Mouse (Mus musculus) heart, embryonic 12.5 days (tissue): ENCODE data around the gene Arhgap44. TPM values are rescaled to one million over a fixed set of nuclear protein-coding genes. Genes with fewer than 3 reads are reported as not detected.

Experiments
- ATAC-seq: fragments of 200-750 bp; cut with Nextera tagmentation; 2 replicates; pipeline ENCODE4 v1.8.0; 2017; ENCODE audit warnings: moderate TSS enrichment, moderate library complexity; ENCODE audit not compliant: insufficient number of reproducible peaks, low FRiP score
- H3K27ac ChIP-seq: fragments of 300-500 bp; sonication (generic); 2 replicates; pipeline ENCODE4 v1.5.1; 2016; ENCODE audit warnings: mild to moderate bottlenecking, moderate library complexity; ENCODE audit not compliant: poor library complexity, severe bottlenecking
- H3K27me3 ChIP-seq: fragments of 300-500 bp; sonication (generic); replicated peaks from 2 replicates; pipeline ENCODE4 v1.6.1; 2016; ENCODE audit warnings: mild to moderate bottlenecking, moderate library complexity
- H3K36me3 ChIP-seq: fragments of 300-500 bp; sonication (generic); 2 replicates; pipeline ENCODE4 v1.6.1; 2016; ENCODE audit warnings: mild to moderate bottlenecking, moderate library complexity
- H3K4me1 ChIP-seq: fragments of 300-500 bp; sonication (generic); replicated peaks from 2 replicates; pipeline ENCODE4 v1.6.1; 2016; ENCODE audit warnings: mild to moderate bottlenecking
- H3K4me2 ChIP-seq: fragments of 300-500 bp; sonication (generic); 2 replicates; pipeline ENCODE4 v1.6.1; 2016; ENCODE audit warnings: mild to moderate bottlenecking, moderate library complexity
- H3K4me3 ChIP-seq: fragments of 300-500 bp; sonication (generic); 2 replicates; pipeline ENCODE4 v1.5.1; 2016; ENCODE audit warnings: mild to moderate bottlenecking
- H3K9ac ChIP-seq: fragments of 300-500 bp; sonication (generic); 2 replicates; pipeline ENCODE4 v1.6.1; 2016; ENCODE audit warnings: mild to moderate bottlenecking, moderate library complexity
- H3K9me3 ChIP-seq: fragments of 300-500 bp; sonication (generic); replicated peaks from 2 replicates; pipeline ENCODE4 v1.6.1; 2016; ENCODE audit warnings: mild to moderate bottlenecking, moderate library complexity
- WGBS: fragments of 180-500 bp; shearing (Covaris S2); methylation state at CpG from one replicate; pipeline ENCODE4 v1.1.7; 2016; 5-methylcytosine and 5-hydroxymethylcytosine counted together
- polyA plus RNA-seq: library from polyadenylated mRNA; unstranded; fragments of >200 nt; fragmentation: Nextera tagmentation; extraction: Ambion mirVana; gene quantifications from 2 replicates; pipeline ENCODE4 v1.2.1, GENCODE M21; 2016

Arhgap44 gene
- polyA plus RNA-seq, 1 experiment from 2014 or later: 13.3 TPM

- H3K9ac ChIP-seq: no peak overlapping the region
- 19% methylated on average over 5 of the region's 5 CpGs for WGBS
- ATAC-seq: no peak
Measured at GRCm38 (mm10) chr11:65088451-65089222, 74.1 kb downstream of the Arhgap44 start.

DNA sequence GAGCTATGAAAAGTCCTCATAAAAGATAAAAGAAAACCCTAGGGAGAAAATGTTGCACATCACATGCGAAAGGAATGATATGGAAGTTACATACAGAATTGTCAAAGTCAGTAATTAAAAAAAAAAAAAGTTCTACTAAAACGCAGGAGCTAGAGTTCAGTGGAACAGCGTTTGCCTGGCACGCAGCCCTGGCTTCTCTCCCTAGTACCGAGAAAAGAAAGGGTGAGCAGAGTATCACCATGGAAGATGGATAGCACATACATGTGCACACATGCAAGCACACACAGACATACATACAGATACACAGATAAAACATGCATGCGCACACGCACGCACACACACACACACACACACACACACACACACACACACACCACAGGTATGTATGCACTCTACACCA, 82.0 kb downstream of the Arhgap44 start:
- Histone ChIP-seq H3K9ac (no peak overlapping the region), H3K27me3 (no peaks in the 10 kb centered on the region), H3K36me3 (no peaks in the 10 kb centered on the region), H3K4me2 (no peak overlapping the region), H3K4me3 (no peak overlapping the region), H3K27ac (no peak overlapping the region), H3K9me3 (no peaks in the 10 kb centered on the region), H3K4me1 (0 out of 2 replicates have a peak, but pooled peaks cover 4% of the 10 kb centered on the region)
- ATAC-seq: no peak
- WGBS: 91% methylated on average over 8 of the region's 8 CpGs

More at GRCm38 (mm10) chr11:65088451-65089222, 74.1 kb downstream of the Arhgap44 start:
- Histone ChIP-seq H3K27ac (no peak overlapping the region), H3K9me3 (peaks cover 4% of the 10 kb centered on the region; the same call in 1 of the 2 replicates), H3K36me3 (peaks cover 6% of the 10 kb centered on the region; the same call in 1 of the 2 replicates), H3K4me2 (no peak overlapping the region), H3K27me3 (no peaks in the 10 kb centered on the region), H3K4me3 (no peak overlapping the region), H3K4me1 (peaks cover 26% of the 10 kb centered on the region)

- Histone ChIP-seq H3K27ac (no peak overlapping the region), H3K4me1 (0 out of 2 replicates have a peak, but pooled peaks cover 4% of the 10 kb centered on the region), H3K9me3 (no peaks in the 10 kb centered on the region), H3K27me3 (no peaks in the 10 kb centered on the region), H3K9ac (no peak overlapping the region), H3K36me3 (no peaks in the 10 kb centered on the region), H3K4me2 (no peak overlapping the region), H3K4me3 (no peak overlapping the region)
- WGBS: 87% methylated on average over 3 of the region's 3 CpGs
- ATAC-seq: no peak
Measured at GRCm38 (mm10) chr11:65080274-65080673, 82.5 kb downstream of the Arhgap44 start.

- Histone ChIP-seq H3K4me3 (no peak overlapping the region), H3K27ac (peak overlapping the region; percentile 65), H3K4me1 (peaks cover 20% of the 10 kb centered on the region), H3K9ac (no peak overlapping the region), H3K4me2 (no peak overlapping the region), H3K36me3 (peaks cover 15% of the 10 kb centered on the region), H3K9me3 (no peaks in the 10 kb centered on the region), H3K27me3 (no peaks in the 10 kb centered on the region)
- ATAC-seq: no peak
- 56% methylated on average over 5 of the region's 5 CpGs for WGBS
Measured at GRCm38 (mm10) chr11:65069609-65070008, 93.2 kb downstream of the Arhgap44 start.

DNA sequence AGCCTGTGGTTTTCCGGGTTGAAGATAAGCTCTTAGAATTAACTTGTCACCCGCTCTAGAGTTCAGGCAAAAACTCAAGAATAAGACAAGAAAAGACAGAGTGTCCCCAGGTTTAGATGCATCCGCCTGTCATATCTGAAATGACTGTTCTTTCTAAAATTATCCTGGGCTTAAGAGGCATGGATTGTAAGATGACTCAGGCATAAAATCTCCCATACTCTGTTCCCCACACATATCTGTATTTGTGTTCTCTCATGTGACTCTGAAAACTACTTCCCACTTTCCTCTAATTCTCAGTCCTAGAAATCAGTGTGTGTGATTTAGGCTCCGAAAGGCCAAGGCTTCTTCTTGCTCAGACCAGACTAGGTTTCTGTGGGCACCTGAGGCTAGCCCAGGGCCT, 93.7 kb downstream of the Arhgap44 start:
- H3K27ac ChIP-seq: peak overlapping the region; percentile 65
- no peak for ATAC-seq

GRCm38 (mm10) chr11:65065201-65065600, 97.6 kb downstream of the Arhgap44 start:
- ATAC-seq: no peak
- Histone ChIP-seq H3K9ac (no peak overlapping the region), H3K4me2 (no peak overlapping the region), H3K27ac (no peak overlapping the region), H3K27me3 (no peaks in the 10 kb centered on the region), H3K4me3 (no peak overlapping the region), H3K4me1 (peaks cover 18% of the 10 kb centered on the region), H3K36me3 (peaks cover 3% of the 10 kb centered on the region; the same call in 1 of the 2 replicates), H3K9me3 (no peaks in the 10 kb centered on the region)
- WGBS: 86% methylated on average over 13 of the region's 13 CpGs

More for the DNA sequence above, 93.7 kb downstream of the Arhgap44 start:
- no peaks in the 10 kb centered on the region for H3K27me3 ChIP-seq
- H3K36me3 ChIP-seq: peaks cover 12% of the 10 kb centered on the region
- 63% methylated on average over 4 of the region's 4 CpGs for WGBS
- no peak overlapping the region for H3K9ac ChIP-seq
- no peaks in the 10 kb centered on the region for H3K9me3 ChIP-seq
- no peak overlapping the region for H3K4me3 ChIP-seq
- H3K4me2 ChIP-seq: no peak overlapping the region
- H3K4me1 ChIP-seq: peaks cover 20% of the 10 kb centered on the region

DNA sequence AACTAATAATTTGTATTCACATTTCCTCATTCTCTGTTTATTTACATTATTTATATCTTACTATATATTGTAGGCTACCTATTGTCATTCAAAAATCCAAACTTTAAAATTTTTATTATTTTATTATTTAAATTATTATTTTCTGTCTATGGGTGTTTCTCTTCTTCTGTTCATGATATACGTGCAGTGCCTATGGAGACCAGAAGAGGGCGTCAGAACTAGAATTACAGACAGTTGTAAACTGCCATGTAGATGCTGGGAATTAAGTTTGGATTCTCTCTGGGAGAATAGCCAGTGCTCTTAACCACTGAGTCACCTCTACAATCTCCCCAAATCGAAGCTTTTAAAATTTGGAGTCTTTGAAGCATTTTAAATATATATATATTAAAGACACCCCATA, 101.3 kb downstream of the Arhgap44 start:
- WGBS: 47% methylated on average over 3 of the region's 3 CpGs
- ATAC-seq: no peak

GRCm38 (mm10) chr11:65059531-65059930, 103.2 kb downstream of the Arhgap44 start:
- Histone ChIP-seq H3K4me2 (no peak overlapping the region), H3K4me1 (peaks cover 34% of the 10 kb centered on the region), H3K4me3 (no peak overlapping the region), H3K9me3 (no peaks in the 10 kb centered on the region), H3K27me3 (no peaks in the 10 kb centered on the region), H3K9ac (no peak overlapping the region), H3K36me3 (0 out of 2 replicates have a peak, but pooled peaks cover 3% of the 10 kb centered on the region), H3K27ac (no peak overlapping the region)
- ATAC-seq: no peak
- WGBS: 78% methylated on average over 12 of the region's 12 CpGs

More for the DNA sequence above, 101.3 kb downstream of the Arhgap44 start:
- Histone ChIP-seq H3K27me3 (no peaks in the 10 kb centered on the region), H3K4me3 (no peak overlapping the region), H3K4me1 (peaks cover 22% of the 10 kb centered on the region), H3K4me2 (no peak overlapping the region), H3K27ac (no peak overlapping the region), H3K9me3 (no peaks in the 10 kb centered on the region), H3K36me3 (peaks cover 3% of the 10 kb centered on the region; the same call in 1 of the 2 replicates), H3K9ac (no peak overlapping the region)

- Histone ChIP-seq H3K4me3 (no peak overlapping the region), H3K4me2 (no peak overlapping the region), H3K27ac (no peak overlapping the region), H3K9ac (no peak overlapping the region), H3K9me3 (no peaks in the 10 kb centered on the region), H3K4me1 (peaks cover 34% of the 10 kb centered on the region), H3K36me3 (0 out of 2 replicates have a peak, but pooled peaks cover 2% of the 10 kb centered on the region), H3K27me3 (no peaks in the 10 kb centered on the region)
- ATAC-seq: no peak
- 64% methylated on average over 7 of the region's 7 CpGs for WGBS
Measured at GRCm38 (mm10) chr11:65058224-65058908, 104.4 kb downstream of the Arhgap44 start.

- peak overlapping the region; percentile 27 for H3K4me2 ChIP-seq
- 11% methylated on average over 7 of the region's 7 CpGs for whole genome bisulfite sequencing
Measured at GRCm38 (mm10) chr11:65055596-65055995, 107.2 kb downstream of the Arhgap44 start.

DNA sequence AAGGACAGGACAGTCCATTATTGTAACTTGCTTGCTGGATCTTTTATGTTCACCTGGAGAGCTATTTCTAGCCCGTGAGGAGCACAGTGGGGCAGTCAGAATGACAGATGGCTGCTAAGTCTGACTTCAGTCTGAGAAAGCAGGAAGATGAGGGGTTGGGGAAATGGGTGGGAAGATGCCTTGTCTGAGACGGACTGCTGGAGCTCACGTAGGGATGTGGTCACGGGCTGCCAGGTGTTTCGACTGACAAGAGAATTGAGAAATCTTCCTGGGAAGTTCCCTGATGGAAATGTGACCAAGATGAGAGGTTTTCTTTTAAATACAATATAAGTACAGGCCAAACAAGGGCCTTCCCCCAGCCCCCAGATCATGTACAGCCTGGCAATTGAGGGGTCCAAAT, 108.5 kb downstream of the Arhgap44 start:
- H3K4me1 ChIP-seq: peaks cover 34% of the 10 kb centered on the region
- H3K27ac ChIP-seq: no peak overlapping the region
- no peak overlapping the region for H3K4me2 ChIP-seq
- ATAC-seq: no peak
- H3K36me3 ChIP-seq: peaks cover 8% of the 10 kb centered on the region; the same call in 1 of the 2 replicates
- no peak overlapping the region for H3K4me3 ChIP-seq
- WGBS: 78% methylated on average over 5 of the region's 5 CpGs
- H3K9ac ChIP-seq: no peak overlapping the region
- no peaks in the 10 kb centered on the region for H3K9me3 ChIP-seq
- H3K27me3 ChIP-seq: no peaks in the 10 kb centered on the region

More at GRCm38 (mm10) chr11:65055596-65055995, 107.2 kb downstream of the Arhgap44 start:
- Histone ChIP-seq H3K9ac (no peak overlapping the region), H3K4me1 (peaks cover 34% of the 10 kb centered on the region), H3K27me3 (no peaks in the 10 kb centered on the region), H3K27ac (peak overlapping the region; percentile 45; the same call in 1 of the 2 replicates), H3K9me3 (no peaks in the 10 kb centered on the region), H3K36me3 (peaks cover 8% of the 10 kb centered on the region; the same call in 1 of the 2 replicates), H3K4me3 (no peak overlapping the region)
- ATAC-seq: peak; percentile 18; the same call in 1 of the 2 replicates
